17 mouse cellular contexts compared by ENCODE assay signal in genomic region chr8:60622056-60622455, GRCm38 (mm10).
"Had no signal": no experiment of that assay in that cellular context is flagged by ENCODE, and none has a peak within 500 bp of the region (broad histone marks: within the 10 kb centered on the region; RNA-seq: fewer than 3 reads in every experiment).

No protein-coding gene starts in this region.

- H3K9me3 ChIP-seq: lung, embryonic 15.5 days; megakaryocyte, embryonic 14.5 days; midbrain, embryonic 13.5 days; midbrain, embryonic 15.5 days; neural tube, embryonic 12.5 days; stomach, embryonic 15.5 days had no signal

- H3K27ac ChIP-seq: lung, embryonic 15.5 days; macrophage; midbrain, embryonic 13.5 days; midbrain, embryonic 15.5 days; neural tube, embryonic 12.5 days; stomach, embryonic 15.5 days; stomach, postnatal 0 days had no signal

- H3K4me3 ChIP-seq: lung, embryonic 15.5 days; megakaryocyte, embryonic 14.5 days; midbrain, embryonic 13.5 days; midbrain, embryonic 15.5 days; neural tube, embryonic 12.5 days; stomach, embryonic 15.5 days had no signal

- H3K36me3 ChIP-seq: lung, embryonic 15.5 days; midbrain, embryonic 13.5 days; midbrain, embryonic 15.5 days; neural tube, embryonic 12.5 days; stomach, embryonic 15.5 days had no signal

- H3K27me3 ChIP-seq: lung, embryonic 15.5 days; megakaryocyte, embryonic 14.5 days; midbrain, embryonic 13.5 days; midbrain, embryonic 15.5 days; neural tube, embryonic 12.5 days; stomach, embryonic 15.5 days had no signal

- DNase-seq: liver, postnatal 0 days; lung, adult 2 months; lung, postnatal 14 days; lung, postnatal 36 days; right cerebral cortex, postnatal 25 days; right cerebral cortex, postnatal 4 days; thymus, adult 2 months; thymus, postnatal 25 days; thymus, postnatal 4 days had no signal

- H3K4me1 ChIP-seq: lung, embryonic 15.5 days; midbrain, embryonic 13.5 days; midbrain, embryonic 15.5 days; neural tube, embryonic 12.5 days; stomach, embryonic 15.5 days had no signal
